Mouse (Mus musculus): ENCODE results near the gene Olfr183. TPM values are rescaled to one million over a fixed set of nuclear protein-coding genes. Genes with fewer than 3 reads are reported as not detected.
"Not testable (repeated sequence)": the region's sequence is repeated elsewhere in the genome, so short reads cannot be mapped to it uniquely, and the experiment has no call there.

Olfr183 gene
- polyA plus RNA-seq (2014; fragmentation: Nextera tagmentation; extraction: Ambion mirVana), result not detected in 2 replicates

- Histone ChIP-seq H3K36me3 (ENCODE audit: control insufficient read depth, insufficient read depth, low read length) (no peaks in the 10 kb centered on the region), H3K9ac (ENCODE audit: low read length) (no peak within 1 kb of the TSS), H3K4me3 (ENCODE audit: low read depth, low read length) (no peak within 1 kb of the TSS), H3K27me3 (replicated peaks; ENCODE audit: control insufficient read depth, insufficient read depth, low read length) (no peaks in the 10 kb centered on the region), H3K4me1 (ENCODE audit: control insufficient read depth, insufficient read depth, low read length) (no peaks in the 10 kb centered on the region), H3K27ac (ENCODE audit: low read depth, low read length) (no peak within 1 kb of the TSS), H3K4me2 (ENCODE audit: low read length) (no peak within 1 kb of the TSS), H3K9me3 (replicated peaks; ENCODE audit: control insufficient read depth, low read length) (no peaks in the 10 kb centered on the region)
- 72% methylated on average over 2 of the region's 2 CpGs for WGBS
- no peak for DNase-seq (ENCODE audit: low spot score)
- ATAC-seq, result no peak
These were observed at the start of gene Olfr183 for GRCm38 (mm10) chr16:58995057-58995456. Gene Olfr183, plus strand, starts transcription at chr16:58995357.

GRCm38 (mm10) chr16:59007146-59007545, 12.0 kb downstream of the Olfr183 start:
- Histone ChIP-seq H3K36me3 (ENCODE audit: control insufficient read depth, insufficient read depth, low read length) (no peaks in the 10 kb centered on the region), H3K27ac (ENCODE audit: low read depth, low read length) (no peak overlapping the region), H3K9me3 (replicated peaks; ENCODE audit: control insufficient read depth, low read length) (no peaks in the 10 kb centered on the region), H3K4me3 (ENCODE audit: low read depth, low read length) (no peak overlapping the region), H3K27me3 (replicated peaks; ENCODE audit: control insufficient read depth, insufficient read depth, low read length) (no peaks in the 10 kb centered on the region), H3K4me2 (ENCODE audit: low read length) (no peak overlapping the region), H3K9ac (ENCODE audit: low read length) (no peak overlapping the region), H3K4me1 (ENCODE audit: control insufficient read depth, insufficient read depth, low read length) (no peaks in the 10 kb centered on the region)
- ATAC-seq (no peak), DNase-seq (ENCODE audit: low spot score) (no peak)

- ATAC-seq (no peak), DNase-seq (ENCODE audit: low spot score) (peak; percentile 3)
- Histone ChIP-seq H3K9me3 (replicated peaks; ENCODE audit: control insufficient read depth, low read length) (no peaks in the 10 kb centered on the region), H3K27me3 (replicated peaks; ENCODE audit: control insufficient read depth, insufficient read depth, low read length) (no peaks in the 10 kb centered on the region), H3K4me2 (ENCODE audit: low read length) (no peak overlapping the region), H3K4me3 (ENCODE audit: low read depth, low read length) (no peak overlapping the region), H3K36me3 (ENCODE audit: control insufficient read depth, insufficient read depth, low read length) (no peaks in the 10 kb centered on the region), H3K4me1 (ENCODE audit: control insufficient read depth, insufficient read depth, low read length) (no peaks in the 10 kb centered on the region), H3K27ac (ENCODE audit: low read depth, low read length) (no peak overlapping the region), H3K9ac (ENCODE audit: low read length) (no peak overlapping the region)
- WGBS, result 58% methylated on average over 2 of the region's 2 CpGs
These were observed 18.3 kb downstream of the Olfr183 start for GRCm38 (mm10) chr16:59013357-59014018.

- WGBS, result 95% methylated on average over 4 of the region's 4 CpGs
- H3K4me1 ChIP-seq (ENCODE audit: control insufficient read depth, insufficient read depth, low read length), result no peaks in the 10 kb centered on the region
- no peak for ATAC-seq
- no peak within 1 kb of the TSS for H3K4me3 ChIP-seq (ENCODE audit: low read depth, low read length)
- H3K9me3 ChIP-seq (replicated peaks; ENCODE audit: control insufficient read depth, low read length), result no peaks in the 10 kb centered on the region
- no peak within 1 kb of the TSS for H3K9ac ChIP-seq (ENCODE audit: low read length)
- H3K36me3 ChIP-seq (ENCODE audit: control insufficient read depth, insufficient read depth, low read length), result no peaks in the 10 kb centered on the region
- no peaks in the 10 kb centered on the region for H3K27me3 ChIP-seq (replicated peaks; ENCODE audit: control insufficient read depth, insufficient read depth, low read length)
- no peak within 1 kb of the TSS for H3K27ac ChIP-seq (ENCODE audit: low read depth, low read length)
- DNase-seq (ENCODE audit: low spot score), result no peak
- no peak within 1 kb of the TSS for H3K4me2 ChIP-seq (ENCODE audit: low read length)
These were observed 35.0 kb downstream of the Olfr183 start, which contains the start of gene Olfr186 for GRCm38 (mm10) chr16:59030191-59030590. Gene Olfr186, minus strand, starts transcription at chr16:59030291.

DNA sequence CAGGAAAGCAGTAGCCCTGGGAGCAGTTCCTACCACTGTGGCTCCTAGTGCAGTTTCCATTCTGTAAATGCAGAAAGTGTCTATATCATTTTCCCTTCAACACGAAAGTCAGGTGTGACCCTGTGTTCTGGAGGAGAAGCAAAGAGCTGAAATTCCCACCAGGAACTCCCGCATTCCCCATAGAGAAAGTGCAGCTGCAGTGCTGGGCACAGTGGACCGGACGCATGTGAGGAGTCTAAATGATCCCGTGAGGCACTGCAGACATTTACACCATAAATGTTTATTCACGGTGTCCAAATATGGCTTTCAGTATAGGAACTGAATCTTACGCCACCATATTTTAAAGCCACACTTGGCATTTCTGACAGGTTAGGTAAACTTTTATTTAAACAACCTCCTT, 44.6 kb downstream of the Olfr183 start, which contains the start of gene Olfr187:
Gene Olfr187, minus strand, starts transcription at position 58 of the 400 bp plus-strand sequence.
- Histone ChIP-seq H3K4me3 (ENCODE audit: low read depth, low read length) (no peak within 1 kb of the TSS), H3K9ac (ENCODE audit: low read length) (no peak within 1 kb of the TSS), H3K27ac (ENCODE audit: low read depth, low read length) (no peak within 1 kb of the TSS), H3K36me3 (ENCODE audit: control insufficient read depth, insufficient read depth, low read length) (no peaks in the 10 kb centered on the region), H3K4me2 (ENCODE audit: low read length) (no peak within 1 kb of the TSS), H3K27me3 (replicated peaks; ENCODE audit: control insufficient read depth, insufficient read depth, low read length) (no peaks in the 10 kb centered on the region), H3K9me3 (replicated peaks; ENCODE audit: control insufficient read depth, low read length) (no peaks in the 10 kb centered on the region), H3K4me1 (ENCODE audit: control insufficient read depth, insufficient read depth, low read length) (no peaks in the 10 kb centered on the region)
- 88% methylated on average over 7 of the region's 7 CpGs for WGBS
- ATAC-seq (no peak), DNase-seq (ENCODE audit: low spot score) (no peak)

GRCm38 (mm10) chr16:59045835-59046234, 50.7 kb downstream of the Olfr183 start:
- Histone ChIP-seq H3K4me2 (ENCODE audit: low read length) (no peak overlapping the region), H3K27ac (ENCODE audit: low read depth, low read length) (no peak overlapping the region), H3K27me3 (replicated peaks; ENCODE audit: control insufficient read depth, insufficient read depth, low read length) (no peaks in the 10 kb centered on the region), H3K36me3 (ENCODE audit: control insufficient read depth, insufficient read depth, low read length) (no peaks in the 10 kb centered on the region), H3K4me3 (ENCODE audit: low read depth, low read length) (no peak overlapping the region), H3K4me1 (ENCODE audit: control insufficient read depth, insufficient read depth, low read length) (no peaks in the 10 kb centered on the region), H3K9ac (ENCODE audit: low read length) (no peak overlapping the region), H3K9me3 (replicated peaks; ENCODE audit: control insufficient read depth, low read length) (no peaks in the 10 kb centered on the region)
- no peak for ATAC-seq
- WGBS, result 81% methylated on average over 3 of the region's 3 CpGs
- DNase-seq (ENCODE audit: low spot score), result no peak

DNA sequence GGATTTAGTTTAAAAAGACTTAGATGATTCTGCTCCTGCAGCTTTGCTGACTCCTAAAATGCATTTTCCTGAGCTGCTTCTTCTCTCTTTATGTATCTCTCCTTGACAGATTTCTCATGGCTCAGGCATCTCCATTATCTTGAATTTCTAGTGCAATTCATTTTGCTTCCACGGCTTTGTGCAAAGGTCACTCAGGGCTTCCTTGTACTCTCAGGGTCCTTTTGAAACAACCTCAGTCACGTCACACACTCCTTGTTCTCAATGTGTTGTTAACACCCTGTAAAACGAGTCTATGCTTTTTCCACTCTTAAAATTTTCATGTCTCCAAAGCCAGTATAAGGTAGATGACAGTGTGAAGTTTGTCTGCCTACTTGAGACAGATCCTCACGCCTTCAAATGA, 52.4 kb downstream of the Olfr183 start:
- Histone ChIP-seq H3K4me1 (ENCODE audit: control insufficient read depth, insufficient read depth, low read length) (no peaks in the 10 kb centered on the region), H3K9ac (ENCODE audit: low read length) (no peak overlapping the region), H3K4me2 (ENCODE audit: low read length) (no peak overlapping the region), H3K36me3 (ENCODE audit: control insufficient read depth, insufficient read depth, low read length) (no peaks in the 10 kb centered on the region), H3K27me3 (replicated peaks; ENCODE audit: control insufficient read depth, insufficient read depth, low read length) (no peaks in the 10 kb centered on the region), H3K27ac (ENCODE audit: low read depth, low read length) (no peak overlapping the region), H3K9me3 (replicated peaks; ENCODE audit: control insufficient read depth, low read length) (no peaks in the 10 kb centered on the region), H3K4me3 (ENCODE audit: low read depth, low read length) (no peak overlapping the region)
- 74% methylated on average over 4 of the region's 4 CpGs for WGBS
- ATAC-seq (no peak), DNase-seq (ENCODE audit: low spot score) (no peak)

- Histone ChIP-seq H3K9ac (ENCODE audit: low read length) (no peak overlapping the region), H3K36me3 (ENCODE audit: control insufficient read depth, insufficient read depth, low read length) (no peaks in the 10 kb centered on the region), H3K4me1 (ENCODE audit: control insufficient read depth, insufficient read depth, low read length) (no peaks in the 10 kb centered on the region), H3K4me2 (ENCODE audit: low read length) (no peak overlapping the region), H3K9me3 (replicated peaks; ENCODE audit: control insufficient read depth, low read length) (no peaks in the 10 kb centered on the region), H3K4me3 (ENCODE audit: low read depth, low read length) (no peak overlapping the region), H3K27me3 (replicated peaks; ENCODE audit: control insufficient read depth, insufficient read depth, low read length) (no peaks in the 10 kb centered on the region), H3K27ac (ENCODE audit: low read depth, low read length) (no peak overlapping the region)
- WGBS, result 80% methylated on average over 1 of the region's 1 CpGs
- ATAC-seq (no peak), DNase-seq (ENCODE audit: low spot score) (no peak)
These were observed 53.7 kb downstream of the Olfr183 start for GRCm38 (mm10) chr16:59048860-59049259.

- not testable (repeated sequence) for H3K4me2 ChIP-seq (ENCODE audit: low read length); H3K27me3 ChIP-seq (replicated peaks; ENCODE audit: control insufficient read depth, insufficient read depth, low read length); H3K9me3 ChIP-seq (replicated peaks; ENCODE audit: control insufficient read depth, low read length); DNase-seq (ENCODE audit: low spot score); ATAC-seq; H3K4me1 ChIP-seq (ENCODE audit: control insufficient read depth, insufficient read depth, low read length); H3K27ac ChIP-seq (ENCODE audit: low read depth, low read length); H3K4me3 ChIP-seq (ENCODE audit: low read depth, low read length); H3K36me3 ChIP-seq (ENCODE audit: control insufficient read depth, insufficient read depth, low read length); H3K9ac ChIP-seq (ENCODE audit: low read length)
- 94% methylated on average over 2 of the region's 2 CpGs for WGBS
These were observed 54.1 kb downstream of the Olfr183 start for GRCm38 (mm10) chr16:59049286-59049685.

Data from forebrain, embryonic 14.5 days (tissue).